Mouse (Mus musculus) kidney, adult 9 months (tissue): ENCODE measurements around the gene Trim2.

Source experiments
- DNase-seq: peaks from one replicate; pipeline ENCODE4 v3.0.0; 2022

Gene Trim2

DNA sequence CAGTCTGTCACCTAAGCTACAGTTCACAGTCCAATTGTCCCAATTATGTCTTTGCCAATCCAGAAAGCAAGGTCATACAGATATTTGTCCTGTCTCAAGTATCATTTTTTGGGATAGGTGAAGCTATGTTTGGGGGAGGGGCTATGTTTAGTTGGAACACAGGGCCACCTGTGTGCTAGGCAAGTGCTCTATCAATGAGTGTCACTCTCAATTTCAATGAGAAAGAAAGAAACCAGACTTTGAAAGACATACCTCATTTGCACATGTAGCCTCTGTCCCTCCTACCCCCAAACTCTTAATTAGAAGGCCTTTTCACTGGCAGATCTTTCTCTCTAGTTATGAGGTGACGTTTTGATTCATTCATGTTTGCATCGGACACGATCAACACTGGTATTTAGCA lies 21.9 kb downstream of the Trim2 start:
- no peak for DNase-seq

DNA sequence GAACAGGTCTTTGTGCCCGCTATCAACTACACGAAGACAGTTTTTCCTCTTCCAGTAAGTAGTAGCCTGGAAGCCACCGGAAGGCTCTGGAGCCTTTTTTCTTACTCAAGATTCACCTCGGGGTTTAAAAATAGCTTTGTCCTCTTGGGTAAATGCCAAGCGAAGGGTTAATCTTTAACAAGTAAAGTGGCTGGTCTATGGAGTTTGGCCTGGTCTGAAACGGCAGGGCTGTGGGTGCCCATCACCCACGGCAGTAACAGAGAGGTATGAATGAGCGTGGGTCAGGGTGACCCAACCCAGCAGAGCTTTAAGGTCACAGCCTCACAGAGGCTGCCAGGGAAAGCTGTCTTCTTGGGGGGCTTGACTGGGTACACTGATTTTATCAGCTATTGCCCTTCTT lies 23.2 kb downstream of the Trim2 start:
- DNase-seq = peak; percentile 97

- DNase-seq = peak; percentile 50
Measured at GRCm38 (mm10) chr3:84281936-84282371, 24.7 kb downstream of the Trim2 start.

DNA sequence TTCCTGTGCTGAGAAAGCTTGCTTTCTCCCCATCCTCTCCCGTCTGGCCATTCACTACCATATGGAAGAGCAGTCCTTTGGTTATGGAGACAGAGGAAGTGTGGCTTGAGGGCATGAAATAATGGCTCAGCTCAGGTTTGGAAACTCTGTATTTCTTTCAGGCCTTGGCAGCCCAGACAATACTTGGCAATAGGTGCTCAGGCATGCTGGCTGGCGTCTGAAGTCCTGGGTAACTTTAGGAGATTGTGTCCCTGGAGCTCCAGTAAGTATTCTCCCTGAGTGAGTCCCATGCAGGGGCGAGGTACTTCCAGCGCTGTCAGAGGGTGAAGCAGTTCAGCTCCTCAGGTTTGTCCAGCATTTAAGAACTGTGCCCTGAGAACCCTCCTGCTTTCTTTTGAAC lies 27.9 kb downstream of the Trim2 start:
- DNase-seq = no peak

DNA sequence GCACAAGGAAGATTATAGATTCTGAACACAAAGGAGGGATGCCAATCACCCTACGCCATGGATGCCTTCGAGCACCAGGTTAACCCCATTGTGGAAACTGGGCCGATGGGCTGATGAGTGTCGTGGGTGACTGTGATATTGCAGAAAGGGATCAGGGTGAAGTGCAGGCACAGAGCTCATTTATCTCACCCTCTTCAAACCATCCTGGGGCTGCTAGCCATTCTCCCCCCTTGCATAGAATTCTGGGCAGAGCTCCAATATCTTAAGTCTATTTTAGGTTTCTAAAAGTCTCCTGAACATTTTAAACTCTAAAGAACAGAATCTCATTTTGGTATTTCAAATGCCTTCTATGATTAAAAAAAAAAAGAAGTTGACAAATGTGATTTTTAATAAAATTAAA lies 31.6 kb downstream of the Trim2 start:
- DNase-seq = no peak

DNA sequence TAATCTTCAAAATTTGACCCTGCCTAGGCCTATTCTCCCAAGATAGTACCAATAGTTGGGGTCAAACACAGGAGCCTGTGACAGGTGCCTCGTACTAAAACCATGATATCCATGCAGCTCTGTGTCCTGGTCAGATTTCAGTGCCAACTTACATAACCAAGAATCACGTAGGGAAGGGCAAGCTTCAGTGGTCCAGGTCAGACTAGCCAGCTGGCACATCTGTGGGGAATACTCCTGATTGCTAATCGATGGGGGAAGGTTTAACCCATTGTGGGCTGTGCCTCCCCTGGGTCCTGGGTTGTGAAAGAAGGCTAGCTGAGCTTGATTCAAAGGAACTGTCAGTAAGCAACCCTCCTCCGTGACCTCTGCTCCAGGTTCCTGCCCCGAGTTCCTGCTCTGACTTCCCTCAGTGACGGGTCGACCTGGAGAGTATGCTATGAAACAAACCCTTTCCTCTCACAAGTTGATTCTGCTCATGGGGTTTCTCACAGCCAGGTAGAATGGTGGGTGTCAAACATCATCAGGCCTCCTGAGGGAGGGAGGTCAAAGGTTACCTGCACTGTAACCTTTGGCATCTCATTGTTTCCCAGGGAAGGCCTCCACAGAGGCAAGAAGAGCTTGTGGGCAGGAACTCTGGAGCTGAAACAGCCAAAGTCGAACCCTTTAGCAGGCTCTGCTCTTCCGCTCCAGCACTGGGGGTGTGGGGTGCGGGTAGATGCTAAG lies 34.2 kb downstream of the Trim2 start:
- peak; percentile 82 for DNase-seq

GRCm38 (mm10) chr3:84271794-84272193 lies 34.9 kb downstream of the Trim2 start:
- DNase-seq = peak; percentile 54

GRCm38 (mm10) chr3:84271058-84271457 lies 35.6 kb downstream of the Trim2 start:
- no peak for DNase-seq

- DNase-seq = no peak
Measured at GRCm38 (mm10) chr3:84270624-84270995, 36.1 kb downstream of the Trim2 start.

DNA sequence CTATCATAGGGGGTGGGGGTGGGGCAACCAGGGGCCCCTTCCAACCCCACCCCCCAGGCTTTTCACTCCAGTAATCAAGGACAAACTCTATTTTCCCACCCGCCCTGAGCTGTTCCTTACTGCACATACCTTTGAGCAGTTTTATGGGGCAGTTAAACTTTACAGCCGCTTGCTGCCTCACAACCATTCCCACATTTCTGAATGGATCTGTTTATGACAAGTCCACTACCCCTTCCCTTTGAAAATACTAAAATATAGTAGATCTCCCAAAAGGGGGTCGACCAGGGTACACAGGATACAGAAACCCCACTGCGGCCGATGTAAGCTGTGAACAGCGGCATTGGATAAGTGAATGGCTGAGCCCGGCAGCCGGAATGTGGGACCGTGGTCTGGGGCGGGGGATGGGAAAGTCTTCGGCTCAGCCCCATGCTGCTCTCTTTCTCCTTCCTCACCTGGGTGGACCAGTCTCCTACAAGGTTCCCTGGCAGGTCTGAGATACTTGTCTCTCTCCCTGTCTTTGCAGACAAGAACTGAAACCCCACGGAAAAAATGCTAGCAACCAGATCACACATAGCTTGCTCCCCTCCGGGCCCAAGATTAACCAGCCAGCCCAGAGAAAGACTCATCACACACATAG lies 36.6 kb downstream of the Trim2 start:
- DNase-seq = no peak

DNA sequence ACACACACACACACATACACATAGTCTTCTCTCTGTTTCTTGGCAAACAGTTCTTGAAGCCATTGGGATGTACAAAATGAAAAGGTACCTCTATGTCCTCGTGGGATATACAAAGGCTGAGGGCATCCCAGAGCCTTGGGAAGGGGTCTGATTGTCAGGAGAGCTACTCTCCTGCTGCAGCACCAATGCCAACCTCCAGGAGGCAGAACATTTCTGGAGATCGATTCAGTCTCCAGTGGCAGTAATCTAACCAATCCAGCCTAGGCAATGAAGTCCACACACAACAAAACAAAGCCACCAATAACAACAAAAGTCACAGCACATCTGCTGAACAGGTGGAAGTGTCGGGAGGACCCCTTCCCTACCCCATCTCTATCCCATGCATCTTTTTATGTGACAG lies 38.2 kb downstream of the Trim2 start:
- peak; percentile 60 for DNase-seq

- no peak for DNase-seq
Measured at GRCm38 (mm10) chr3:84266391-84266931, 40.2 kb downstream of the Trim2 start.

- DNase-seq = no peak
Measured at GRCm38 (mm10) chr3:84265084-84265483, 41.6 kb downstream of the Trim2 start.

DNA sequence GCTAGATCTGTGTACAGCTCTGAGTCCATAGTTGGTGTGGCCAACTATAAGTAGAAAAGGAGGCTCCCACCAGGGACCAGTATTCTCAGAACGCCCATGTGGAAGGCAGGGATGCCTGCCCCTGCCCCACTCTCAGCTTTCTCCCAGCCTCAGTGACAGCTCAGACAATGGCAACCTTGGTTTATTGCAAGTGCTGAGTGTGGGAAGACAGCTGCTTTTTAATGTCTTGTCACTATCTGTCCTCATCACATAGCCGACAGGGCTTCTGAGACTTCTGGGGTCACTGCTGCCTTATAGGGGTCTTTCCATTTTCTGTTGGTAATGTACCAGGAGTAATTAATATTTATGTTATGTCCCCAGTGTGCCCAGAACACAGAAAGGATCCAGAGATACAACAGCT lies 42.3 kb downstream of the Trim2 start:
- DNase-seq = no peak

DNA sequence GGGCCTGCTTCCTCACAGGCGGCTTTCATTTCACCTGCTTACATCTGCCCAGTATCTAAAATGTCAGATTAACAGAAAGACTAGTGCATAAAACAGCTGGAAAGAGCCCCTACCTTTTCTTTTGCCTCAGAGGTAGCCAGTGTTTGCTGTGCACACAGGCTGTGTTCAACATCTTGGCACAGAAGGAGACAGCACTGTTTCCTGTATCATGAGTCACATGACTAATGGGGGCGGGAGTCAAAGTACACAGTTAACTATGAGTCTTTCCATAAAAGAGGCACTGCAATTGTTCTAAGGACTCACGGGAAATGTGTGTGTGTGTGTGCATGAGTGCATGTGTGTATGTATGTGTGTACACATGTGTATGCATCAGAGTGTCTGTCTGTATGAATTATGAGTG lies 43.9 kb downstream of the Trim2 start:
- DNase-seq = peak; percentile 62

- no peak for DNase-seq
Measured at GRCm38 (mm10) chr3:84261863-84262262, 44.8 kb downstream of the Trim2 start.

- no peak for DNase-seq
Measured at GRCm38 (mm10) chr3:84260837-84261236, 45.8 kb downstream of the Trim2 start.

- no peak for DNase-seq
Measured at GRCm38 (mm10) chr3:84260024-84260535, 46.6 kb downstream of the Trim2 start.

DNA sequence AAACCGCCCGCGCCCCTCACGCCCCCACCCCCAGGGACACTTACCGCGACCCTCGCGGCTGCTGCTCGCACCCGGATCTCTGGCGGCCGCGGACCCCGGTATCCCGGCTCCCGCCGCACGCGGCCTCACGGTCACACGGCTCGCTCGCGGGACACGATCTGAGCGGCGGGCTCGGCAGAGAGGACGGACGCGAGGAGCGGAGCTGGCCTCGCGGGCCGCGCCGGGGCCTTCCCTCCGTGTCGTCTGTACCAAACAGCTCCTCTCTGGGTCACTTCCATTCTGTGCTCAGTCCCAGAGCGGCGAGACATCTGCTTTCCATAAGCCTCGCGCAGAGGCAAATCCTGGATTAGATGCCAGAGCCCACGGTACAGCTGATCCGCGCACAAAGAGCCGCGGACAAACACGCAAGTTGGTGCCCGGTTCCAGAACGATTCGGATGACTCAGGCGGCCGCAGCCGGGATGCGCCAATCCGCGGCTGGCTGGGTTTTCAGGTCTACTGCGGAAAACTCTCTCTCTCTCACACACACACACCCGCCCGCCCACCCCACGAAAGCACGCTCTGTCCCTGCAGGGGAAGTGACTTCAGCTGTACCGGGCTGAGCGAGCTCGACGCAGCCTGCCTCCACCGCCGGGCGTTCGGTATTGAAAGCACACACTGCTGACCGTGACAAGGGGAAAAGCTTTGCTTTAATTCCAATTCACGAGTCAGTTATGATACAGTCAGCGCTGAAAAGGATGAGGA lies 47.2 kb downstream of the Trim2 start:
- peak; percentile 53 for DNase-seq

DNA sequence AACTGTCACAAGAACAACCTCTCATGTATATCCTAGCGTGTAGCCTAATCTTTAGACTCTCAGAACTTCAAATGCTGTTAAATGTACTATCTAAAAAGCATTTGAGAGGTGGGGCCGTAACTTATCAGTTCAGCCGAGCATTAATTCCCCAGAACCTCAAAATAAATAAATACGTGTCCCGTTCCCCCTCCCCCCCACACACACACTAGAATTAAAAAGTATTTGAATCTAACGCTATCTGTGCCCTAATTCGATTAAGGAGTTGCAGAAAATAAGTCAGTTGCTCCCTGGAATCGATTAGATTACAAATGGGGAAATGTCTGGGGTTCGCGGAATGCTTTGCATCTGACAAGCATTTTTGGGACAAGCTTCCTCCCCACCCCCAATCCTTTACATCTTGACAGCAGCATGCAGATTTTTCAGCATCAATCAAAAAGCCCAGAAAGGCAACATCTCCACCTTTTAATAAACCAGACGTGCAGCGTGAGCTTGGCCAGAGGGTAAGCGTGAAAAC lies 48.1 kb downstream of the Trim2 start:
- no peak for DNase-seq

GRCm38 (mm10) chr3:84257989-84258517 lies 48.6 kb downstream of the Trim2 start:
- DNase-seq = no peak

- DNase-seq = no peak
Measured at GRCm38 (mm10) chr3:84254520-84254878, 52.2 kb downstream of the Trim2 start.
